In genomic region chr6:84456803-84457202, GRCm38 (mm10) we compare ENCODE assay signal across 25 mouse cellular contexts.
"Had no signal": no experiment of that assay in that cellular context is flagged by ENCODE, and none has a peak within 500 bp of the region (broad histone marks: within the 10 kb centered on the region; RNA-seq: fewer than 3 reads in every experiment).

No protein-coding gene starts in this region.

- ATAC-seq: hindbrain, postnatal 0 days; intestine, embryonic 16.5 days had no signal

- H3K4me2 ChIP-seq: heart, embryonic 12.5 days; hindbrain, embryonic 13.5 days; hindbrain, embryonic 15.5 days; kidney, embryonic 15.5 days; limb, embryonic 12.5 days; liver, embryonic 11.5 days; liver, embryonic 13.5 days; liver, embryonic 15.5 days had no signal

- DNase-seq: gastrocnemius, postnatal 14 days; gastrocnemius, postnatal 36 days; heart, adult 18-20 months; heart, postnatal 10 days; kidney, adult 11 months; kidney, adult 2 months; kidney, adult 9 months; kidney, postnatal 14 days; kidney, postnatal 36 days; layer of hippocampus, adult 9-11 months; liver; liver, embryonic 13.5 days had no signal

- H3K9me3 ChIP-seq: heart, embryonic 10.5 days; heart, embryonic 12.5 days; hindbrain, embryonic 13.5 days; hindbrain, embryonic 15.5 days; kidney, embryonic 15.5 days; limb, embryonic 10.5 days; limb, embryonic 12.5 days; liver, embryonic 13.5 days; liver, embryonic 15.5 days had no signal

- H3K27ac ChIP-seq: heart, embryonic 10.5 days; hindbrain, embryonic 13.5 days; hindbrain, embryonic 15.5 days; hindbrain, postnatal 0 days; kidney, embryonic 15.5 days; kidney, postnatal 0 days; left cerebral cortex, adult 2 months; limb, embryonic 10.5 days; limb, embryonic 12.5 days; liver, embryonic 13.5 days; liver, embryonic 15.5 days had no signal

- H3K4me1 ChIP-seq: heart, embryonic 10.5 days; heart, embryonic 12.5 days; hindbrain, embryonic 13.5 days; hindbrain, embryonic 15.5 days; kidney, embryonic 15.5 days; limb, embryonic 10.5 days; limb, embryonic 12.5 days; liver, embryonic 13.5 days; liver, embryonic 15.5 days had no signal

- H3K27me3 ChIP-seq: hindbrain, embryonic 13.5 days; hindbrain, embryonic 15.5 days; limb, embryonic 12.5 days; liver, embryonic 13.5 days; liver, embryonic 15.5 days had no signal

- H3K4me3 ChIP-seq: heart, embryonic 10.5 days; heart, embryonic 12.5 days; hindbrain, embryonic 13.5 days; hindbrain, embryonic 15.5 days; kidney, embryonic 15.5 days; left cerebral cortex, adult 2 months; limb, embryonic 10.5 days; limb, embryonic 12.5 days; liver, embryonic 13.5 days; liver, embryonic 15.5 days had no signal

- H3K36me3 ChIP-seq: heart, embryonic 10.5 days; heart, embryonic 12.5 days; hindbrain, embryonic 13.5 days; hindbrain, embryonic 15.5 days; kidney, embryonic 15.5 days; limb, embryonic 10.5 days; limb, embryonic 12.5 days; liver, embryonic 13.5 days; liver, embryonic 15.5 days had no signal

- H3K9ac ChIP-seq: heart, embryonic 12.5 days; hindbrain, embryonic 13.5 days; hindbrain, embryonic 15.5 days; kidney, embryonic 15.5 days; limb, embryonic 12.5 days; liver, embryonic 13.5 days; liver, embryonic 15.5 days had no signal
